Mouse (Mus musculus) bone marrow macrophage, adult 2 months (primary cell): Measurements from ENCODE around the gene Erp27.

Source experiments
- CTCF ChIP-seq: IDR thresholded peaks from 2 replicates; pipeline ENCODE4 v1.5.1; 2012; ENCODE audit warnings: low read depth, mild to moderate bottlenecking, low read length, moderate library complexity
- POLR2A ChIP-seq: IDR thresholded peaks from 2 replicates; pipeline ENCODE4 v1.6.1; 2012; ENCODE audit warnings: mild to moderate bottlenecking, low read depth, low read length, borderline replicate concordance

GRCm38 (mm10) chr6:136952930-136953329, 30.9 kb upstream of the Erp27 start:
- no peak for TF ChIP-seq CTCF
- TF ChIP-seq POLR2A: no peak
